Mouse (Mus musculus) MEL (cell line): ENCODE data around the gene Tmem82.

ENCODE experiments used
- BHLHE40 ChIP-seq: IDR thresholded peaks from 2 replicates; pipeline ENCODE4 v1.6.1; 2012; ENCODE audit warnings: low read depth, mild to moderate bottlenecking, inconsistent platforms, low read length, improper control_type of control experiment, borderline replicate concordance
- CHD1 ChIP-seq: IDR thresholded peaks from 2 replicates; pipeline ENCODE4 v1.6.1; 2012; ENCODE audit warnings: low read depth, mild to moderate bottlenecking, inconsistent platforms, low read length, improper control_type of control experiment
- CTCF ChIP-seq, 3 experiments: IDR thresholded peaks in 2 of 3; conservative IDR thresholded peaks in 1 of 3; 2 replicates each; pipeline ENCODE4 v1.5.1; 2011 to 2012; ENCODE audit warnings: low read length in 3 of 3, low read depth in 2 of 3, mild to moderate bottlenecking in 2 of 3, improper control_type of control experiment in 1 of 3, inconsistent platforms in 1 of 3, mixed read lengths in 1 of 3, moderate library complexity in 1 of 3; ENCODE audit not compliant: control insufficient read depth in 1 of 3, insufficient read depth in 1 of 3, poor library complexity in 1 of 3, severe bottlenecking in 1 of 3
- HCFC1 ChIP-seq: IDR thresholded peaks from 2 replicates; pipeline ENCODE4 v1.6.1; 2012; ENCODE audit warnings: low read depth, mild to moderate bottlenecking, inconsistent platforms, low read length, improper control_type of control experiment, moderate library complexity
- MAFK ChIP-seq: IDR thresholded peaks from 2 replicates; pipeline ENCODE4 v1.6.1; 2011; ENCODE audit warnings: low read depth, mild to moderate bottlenecking, low read length, improper control_type of control experiment, borderline replicate concordance
- MAX ChIP-seq: IDR thresholded peaks from 2 replicates; pipeline ENCODE4 v1.6.1; 2011; ENCODE audit warnings: low read length, improper control_type of control experiment
- MXI1 ChIP-seq: IDR thresholded peaks from 2 replicates; pipeline ENCODE4 v1.6.1; 2011; ENCODE audit warnings: mild to moderate bottlenecking, low read depth, low read length, improper control_type of control experiment
- NELFE ChIP-seq: IDR thresholded peaks from 2 replicates; pipeline ENCODE4 v1.6.1; 2011; ENCODE audit warnings: low read depth, low read length, improper control_type of control experiment
- POLR2A ChIP-seq, 2 experiments: IDR thresholded peaks; 2 replicates each; pipeline ENCODE4 v1.6.1; 2011 to 2012; ENCODE audit warnings: low read length in 2 of 2, mild to moderate bottlenecking in 2 of 2, control low read depth in 1 of 2, improper control_type of control experiment in 1 of 2, low read depth in 1 of 2, moderate library complexity in 1 of 2; ENCODE audit not compliant: control insufficient read depth in 1 of 2, insufficient read depth in 1 of 2, poor library complexity in 1 of 2
- SMC3 ChIP-seq: IDR thresholded peaks from 2 replicates; pipeline ENCODE4 v1.6.1; 2011; ENCODE audit warnings: low read depth, low read length, improper control_type of control experiment
- TBP ChIP-seq: IDR thresholded peaks from 2 replicates; pipeline ENCODE4 v1.8.0; 2011; ENCODE audit warnings: low read depth, low read length, improper control_type of control experiment
- TCF12 ChIP-seq: IDR thresholded peaks from 2 replicates; pipeline ENCODE4 v1.6.1; 2014; ENCODE audit warnings: low read depth, mild to moderate bottlenecking, inconsistent platforms, low read length, improper control_type of control experiment, moderate library complexity
- USF1 ChIP-seq: IDR thresholded peaks from 2 replicates; pipeline ENCODE4 v1.6.1; 2014; ENCODE audit warnings: low read depth, mild to moderate bottlenecking, inconsistent platforms, low read length, improper control_type of control experiment, moderate library complexity
- ZNF384 ChIP-seq: IDR thresholded peaks from 2 replicates; pipeline ENCODE4 v1.6.1; 2012; ENCODE audit warnings: low read depth, mild to moderate bottlenecking, inconsistent platforms, low read length, improper control_type of control experiment

DNA sequence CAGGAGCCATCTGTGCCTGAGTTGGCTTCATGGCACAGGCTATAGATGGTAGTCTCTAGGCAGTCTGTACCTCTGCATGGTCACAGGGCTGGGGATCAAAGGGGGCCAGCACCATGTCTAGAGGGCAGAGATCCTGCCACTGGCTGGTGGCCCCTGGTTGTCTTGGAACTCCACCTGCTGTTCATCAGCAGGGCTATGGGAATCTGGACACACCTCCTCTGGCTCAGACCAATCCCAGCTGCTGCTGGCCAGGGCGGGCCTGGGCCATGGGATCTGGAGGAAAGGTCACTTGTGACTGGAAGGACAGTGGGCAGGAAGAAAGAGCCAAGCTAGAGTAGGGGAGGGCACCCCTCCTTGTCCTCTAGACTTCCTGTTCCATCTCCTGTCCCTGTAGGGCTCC lies 5.2 kb upstream of the Tmem82 start, which contains the start of gene Slc25a34:
- TF ChIP-seq TBP (no peak), ZNF384 (no peak), CTCF (IDR thresholded peaks at IDR 0.05 in 2 of 3, conservative IDR thresholded peaks at IDR 0.05 in 1 of 3; ENCODE audit: control insufficient read depth in 1 of 3, insufficient read depth in 1 of 3, low read depth in 2 of 3, low read length in 3 of 3, poor library complexity in 1 of 3, severe bottlenecking in 1 of 3) (no peak), TCF12 (no peak), BHLHE40 (no peak), POLR2A (IDR thresholded peaks at IDR 0.05; ENCODE audit: control insufficient read depth in 1 of 2, insufficient read depth in 1 of 2, low read depth in 1 of 2, low read length in 2 of 2, poor library complexity in 1 of 2) (no peak), CHD1 (no peak), USF1 (no peak), MAX (no peak), MXI1 (no peak), NELFE (no peak), SMC3 (no peak), HCFC1 (no peak), MAFK (no peak)
